Mouse (Mus musculus) midbrain, embryonic 14.5 days (tissue): ENCODE measurements at regions not wholly inside any gene's neighbourhood (a gene's known extent, or its start where the extent isn't known, plus 50 kb on each side); places are given as distances from the start of the nearest gene placed in this dataset.

Experiments used
- ATAC-seq: fragments of 200-750 bp; cut with Nextera tagmentation; 2 replicates; pipeline ENCODE4 v1.8.0; 2017; ENCODE audit warnings: moderate number of reproducible peaks, moderate library complexity; ENCODE audit not compliant: low FRiP score, low TSS enrichment
- DNase-seq: peaks from one replicate; pipeline ENCODE4 v3.0.0-alpha.2; 2015
- H3K27ac ChIP-seq: fragments of 300-500 bp; sonication (generic); replicated peaks from 2 replicates; pipeline ENCODE4 v1.5.1; 2014; ENCODE audit warnings: mild to moderate bottlenecking, low read depth, low read length, moderate library complexity
- H3K27me3 ChIP-seq: fragments of 300-500 bp; sonication (generic); 2 replicates; pipeline ENCODE4 v1.6.1; 2014; ENCODE audit warnings: low read length, control low read depth, mixed read lengths; ENCODE audit not compliant: control insufficient read depth, insufficient read depth
- H3K36me3 ChIP-seq: fragments of 300-500 bp; sonication (generic); 2 replicates; pipeline ENCODE4 v1.6.1; 2014; ENCODE audit warnings: low read length, control low read depth; ENCODE audit not compliant: control insufficient read depth, insufficient read depth
- H3K4me1 ChIP-seq: fragments of 300-500 bp; sonication (generic); 2 replicates; pipeline ENCODE4 v1.6.1; 2014; ENCODE audit warnings: mild to moderate bottlenecking, antibody characterized with exemption, low read length, control low read depth; ENCODE audit not compliant: control insufficient read depth, insufficient read depth
- H3K4me2 ChIP-seq: fragments of 300-500 bp; sonication (generic); 2 replicates; pipeline ENCODE4 v1.6.1; 2014; ENCODE audit warnings: mild to moderate bottlenecking, low read length, moderate library complexity
- H3K4me3 ChIP-seq: fragments of 300-500 bp; sonication (generic); replicated peaks from 2 replicates; pipeline ENCODE4 v1.5.1; 2014; ENCODE audit warnings: low read depth, low read length
- H3K9ac ChIP-seq: fragments of 300-500 bp; sonication (generic); replicated peaks from 2 replicates; pipeline ENCODE4 v1.6.1; 2014; ENCODE audit warnings: mild to moderate bottlenecking, low read length, moderate library complexity
- H3K9me3 ChIP-seq: fragments of 300-500 bp; sonication (generic); 2 replicates; pipeline ENCODE4 v1.6.1; 2016; ENCODE audit warnings: low read length, control low read depth, mixed read lengths; ENCODE audit not compliant: control insufficient read depth
- WGBS: fragments of 180-500 bp; shearing (Covaris S2); extraction: QIAGEN DNeasy Blood & Tissue Kit; methylation state at CpG from one replicate; pipeline ENCODE4 v1.1.7; 2014; 5-methylcytosine and 5-hydroxymethylcytosine counted together

- no peak overlapping the region for H3K9ac ChIP-seq
- no peak for ATAC-seq
These were observed 2231.6 kb downstream of the Pcdh9 start for GRCm38 (mm10) chr14:91658654-91659421.

GRCm38 (mm10) chr14:91656011-91656410 lies 2234.5 kb downstream of the Pcdh9 start:
- no peaks in the 10 kb centered on the region for H3K36me3 ChIP-seq
- no peaks in the 10 kb centered on the region for H3K27me3 ChIP-seq
- H3K9ac ChIP-seq, result no peak overlapping the region
- H3K9me3 ChIP-seq, result no peaks in the 10 kb centered on the region
- no peak for ATAC-seq
- H3K27ac ChIP-seq, result no peak overlapping the region
- H3K4me3 ChIP-seq, result no peak overlapping the region
- WGBS, result 92% methylated on average over 1 of the region's 1 CpGs
- H3K4me2 ChIP-seq, result no peak overlapping the region
- DNase-seq, result no peak
- no peaks in the 10 kb centered on the region for H3K4me1 ChIP-seq

More at GRCm38 (mm10) chr14:91658654-91659421, 2231.6 kb downstream of the Pcdh9 start:
- Histone ChIP-seq H3K27me3 (no peaks in the 10 kb centered on the region), H3K36me3 (no peaks in the 10 kb centered on the region), H3K9me3 (no peaks in the 10 kb centered on the region), H3K27ac (no peak overlapping the region), H3K4me2 (no peak overlapping the region), H3K4me1 (no peaks in the 10 kb centered on the region), H3K4me3 (no peak overlapping the region)
- 82% methylated on average over 4 of the region's 4 CpGs for WGBS
- DNase-seq, result no peak

DNA sequence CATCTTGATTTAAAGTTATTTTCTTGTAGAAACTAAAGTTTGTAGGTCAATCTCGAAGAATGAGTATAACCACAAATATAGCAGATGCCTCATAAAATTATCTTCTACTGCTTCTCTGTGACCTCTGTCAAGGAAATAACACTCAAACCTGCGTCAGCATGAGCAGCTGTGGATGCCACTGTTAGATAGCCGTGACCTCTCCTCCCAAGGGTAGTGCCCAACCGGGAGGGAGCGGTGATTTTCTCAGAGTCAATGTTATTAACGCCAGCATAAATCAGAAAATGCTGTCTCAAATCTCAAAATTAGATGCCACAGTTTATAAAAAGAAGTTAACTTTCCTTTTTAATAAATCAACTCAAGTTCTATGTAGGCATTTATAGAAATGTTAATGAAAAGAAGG lies 2259.5 kb downstream of the Pcdh9 start:
- no peak for DNase-seq
- ATAC-seq, result no peak
- Histone ChIP-seq H3K4me2 (no peak overlapping the region), H3K9me3 (no peaks in the 10 kb centered on the region), H3K27me3 (no peaks in the 10 kb centered on the region), H3K36me3 (no peaks in the 10 kb centered on the region), H3K9ac (no peak overlapping the region), H3K4me1 (no peaks in the 10 kb centered on the region), H3K27ac (no peak overlapping the region), H3K4me3 (no peak overlapping the region)
- WGBS, result 73% methylated on average over 6 of the region's 6 CpGs

- Histone ChIP-seq H3K27me3 (no peaks in the 10 kb centered on the region), H3K27ac (no peak overlapping the region), H3K9ac (no peak overlapping the region), H3K36me3 (no peaks in the 10 kb centered on the region), H3K4me1 (no peaks in the 10 kb centered on the region), H3K4me3 (no peak overlapping the region), H3K4me2 (no peak overlapping the region), H3K9me3 (no peaks in the 10 kb centered on the region)
- no peak for ATAC-seq
- no peak for DNase-seq
These were observed 2276.1 kb downstream of the Pcdh9 start for GRCm38 (mm10) chr14:91614391-91614790.

DNA sequence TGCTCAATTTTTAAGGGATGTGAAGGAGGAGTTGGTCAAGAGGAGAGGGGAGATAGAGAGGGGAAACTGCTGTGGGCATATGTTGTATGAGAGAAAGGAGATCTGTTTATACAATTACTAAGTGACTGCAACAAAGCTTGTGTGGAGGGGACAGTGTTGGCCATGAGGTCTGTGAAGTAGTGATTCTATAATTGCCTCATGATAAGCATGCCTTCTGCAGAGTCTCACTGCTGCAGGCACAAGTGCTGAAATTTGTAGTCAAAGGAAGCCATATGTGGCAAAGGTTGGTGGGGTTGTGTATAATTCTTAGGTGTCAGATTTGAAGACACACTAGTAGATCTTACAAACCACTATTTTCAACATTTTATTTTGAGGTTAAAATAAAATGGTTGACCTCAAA lies 2285.9 kb downstream of the Pcdh9 start:
- 0 out of 2 replicates have a peak, but pooled peaks cover 3% of the 10 kb centered on the region for H3K9me3 ChIP-seq
- no peaks in the 10 kb centered on the region for H3K36me3 ChIP-seq
- DNase-seq, result no peak
- H3K4me2 ChIP-seq, result no peak overlapping the region
- no peaks in the 10 kb centered on the region for H3K4me1 ChIP-seq
- ATAC-seq, result no peak
- no peak overlapping the region for H3K9ac ChIP-seq
- no peak overlapping the region for H3K4me3 ChIP-seq
- no peaks in the 10 kb centered on the region for H3K27me3 ChIP-seq
- no peak overlapping the region for H3K27ac ChIP-seq

GRCm38 (mm10) chr14:91582462-91582861 lies 2308.0 kb downstream of the Pcdh9 start:
- no peak overlapping the region for H3K27ac ChIP-seq
- no peaks in the 10 kb centered on the region for H3K27me3 ChIP-seq
- ATAC-seq (no peak), DNase-seq (no peak)
- no peak overlapping the region for H3K9ac ChIP-seq
- no peaks in the 10 kb centered on the region for H3K36me3 ChIP-seq
- H3K4me3 ChIP-seq, result no peak overlapping the region
- H3K4me2 ChIP-seq, result no peak overlapping the region
- WGBS, result 82% methylated on average over 1 of the region's 1 CpGs
- H3K9me3 ChIP-seq, result no peaks in the 10 kb centered on the region
- H3K4me1 ChIP-seq, result no peaks in the 10 kb centered on the region

GRCm38 (mm10) chr14:91581684-91582424 lies 2308.6 kb downstream of the Pcdh9 start:
- Histone ChIP-seq H3K9ac (no peak overlapping the region), H3K4me2 (no peak overlapping the region), H3K27me3 (no peaks in the 10 kb centered on the region), H3K9me3 (no peaks in the 10 kb centered on the region), H3K27ac (no peak overlapping the region), H3K4me1 (no peaks in the 10 kb centered on the region), H3K4me3 (no peak overlapping the region), H3K36me3 (no peaks in the 10 kb centered on the region)
- DNase-seq (no peak), ATAC-seq (no peak)
- WGBS, result 76% methylated on average over 4 of the region's 4 CpGs

DNA sequence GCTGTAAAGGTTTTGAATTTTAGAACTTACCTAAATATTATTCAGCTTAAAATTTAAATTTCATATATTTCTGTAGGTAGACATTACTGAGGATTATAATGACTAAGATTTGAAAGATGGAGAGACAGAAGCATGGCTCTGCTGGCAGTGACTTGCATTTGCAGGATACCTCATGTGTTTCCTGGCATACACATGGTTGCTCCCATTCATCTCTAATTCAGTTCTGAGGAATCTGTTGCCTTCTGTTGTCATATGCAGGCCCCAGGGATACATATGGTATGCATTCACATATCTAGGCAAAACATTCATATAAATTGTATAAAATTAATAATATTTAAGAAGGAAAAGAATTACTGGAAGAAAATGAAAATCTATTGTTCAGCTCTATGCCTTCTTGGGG lies 2321.4 kb downstream of the Pcdh9 start:
- no peak overlapping the region for H3K9ac ChIP-seq
- DNase-seq, result no peak
- H3K4me1 ChIP-seq, result no peaks in the 10 kb centered on the region
- no peak for ATAC-seq
- no peaks in the 10 kb centered on the region for H3K9me3 ChIP-seq
- no peaks in the 10 kb centered on the region for H3K27me3 ChIP-seq
- H3K4me3 ChIP-seq, result no peak overlapping the region
- H3K36me3 ChIP-seq, result no peaks in the 10 kb centered on the region
- H3K4me2 ChIP-seq, result no peak overlapping the region
- no peak overlapping the region for H3K27ac ChIP-seq

DNA sequence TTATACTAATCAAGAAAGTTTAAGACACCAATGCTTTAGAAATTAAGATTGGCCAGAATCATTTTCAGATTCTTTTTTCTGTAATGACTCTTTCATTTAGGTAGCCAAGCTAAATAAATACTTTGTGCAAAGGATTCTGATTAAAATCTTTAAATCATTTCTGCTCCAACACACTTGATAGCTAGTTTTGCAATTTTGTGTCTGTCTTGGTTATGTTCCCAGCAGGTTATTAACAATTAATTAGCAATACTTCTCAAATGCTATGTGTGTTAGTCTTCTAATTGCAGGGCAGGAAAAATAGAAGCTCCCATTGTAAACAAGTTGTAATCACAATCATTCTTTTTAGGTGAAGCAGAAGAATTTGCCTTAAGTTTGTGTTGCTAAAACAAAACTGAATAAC lies 2351.3 kb downstream of the Pcdh9 start:
- Histone ChIP-seq H3K4me1 (no peaks in the 10 kb centered on the region), H3K27ac (no peak overlapping the region), H3K36me3 (no peaks in the 10 kb centered on the region), H3K4me2 (no peak overlapping the region), H3K9me3 (no peaks in the 10 kb centered on the region), H3K9ac (no peak overlapping the region), H3K27me3 (no peaks in the 10 kb centered on the region), H3K4me3 (no peak overlapping the region)
- DNase-seq, result no peak
- no peak for ATAC-seq
